Mouse (Mus musculus): ENCODE results near the gene D1Ertd622e. TPM values are rescaled to one million over a fixed set of nuclear protein-coding genes. Genes with fewer than 3 reads are reported as not detected.
"Not testable (repeated sequence)": the region's sequence is repeated elsewhere in the genome, so short reads cannot be mapped to it uniquely, and the experiment has no call there.

Gene D1Ertd622e
- total RNA-seq, 2 experiments from 2014 or later, result 5.2 to 7.2 TPM

GRCm38 (mm10) chr1:97585106-97585505, 76.8 kb downstream of the D1Ertd622e start:
- DNase-seq, result no peak
- intact Hi-C loops (cut with DNase I), result no loop called here

GRCm38 (mm10) chr1:97584171-97584570, 77.7 kb downstream of the D1Ertd622e start:
- intact Hi-C loops (cut with DNase I), result no loop called here
- no peak for DNase-seq

- DNase-seq, result no peak
- intact Hi-C loops (cut with DNase I), result no loop called here
Observed at GRCm38 (mm10) chr1:97583085-97583484, 78.8 kb downstream of the D1Ertd622e start.

- DNase-seq; intact Hi-C loops (cut with DNase I): not testable (repeated sequence)
Observed at GRCm38 (mm10) chr1:97580680-97581079, 81.2 kb downstream of the D1Ertd622e start.

GRCm38 (mm10) chr1:97580270-97580669, 81.6 kb downstream of the D1Ertd622e start:
- intact Hi-C loops (cut with DNase I), result no loop called here
- DNase-seq, result no peak

GRCm38 (mm10) chr1:97578025-97578417, 83.9 kb downstream of the D1Ertd622e start:
- intact Hi-C loops (cut with DNase I), result no loop called here
- DNase-seq, result no peak

GRCm38 (mm10) chr1:97577062-97578024, 84.5 kb downstream of the D1Ertd622e start:
- intact Hi-C loops (cut with DNase I), result no loop called here
- no peak for DNase-seq

GRCm38 (mm10) chr1:97576576-97576975, 85.3 kb downstream of the D1Ertd622e start:
- intact Hi-C loops (cut with DNase I), result no loop called here
- DNase-seq, result no peak

- no peak for DNase-seq
Observed at GRCm38 (mm10) chr1:97570814-97571213, 91.1 kb downstream of the D1Ertd622e start.

GRCm38 (mm10) chr1:97567956-97568355, 93.9 kb downstream of the D1Ertd622e start:
- intact Hi-C loops (cut with DNase I), result no loop called here
- no peak for DNase-seq

More at GRCm38 (mm10) chr1:97570814-97571213, 91.1 kb downstream of the D1Ertd622e start:
- intact Hi-C loops (cut with DNase I), result no loop called here

GRCm38 (mm10) chr1:97564641-97565040, 97.2 kb downstream of the D1Ertd622e start:
- DNase-seq, result no peak
- intact Hi-C loops (cut with DNase I), result no loop called here

- intact Hi-C loops (cut with DNase I), result no loop called here
- DNase-seq, result no peak
Observed at GRCm38 (mm10) chr1:97562867-97563266, 99.0 kb downstream of the D1Ertd622e start.

Other genes with a start within 250 kb of the D1Ertd622e start
- 10 to 100 TPM in 1 of 2 experiments, 1 to 10 TPM in 1; 8.8 to 10.3 TPM for gene Gin1, start 108.1 kb upstream of the D1Ertd622e start, total RNA-seq (2021)
- 100 to 1,000 TPM in 1 of 2 experiments, 10 to 100 TPM in 1; 90.2 to 117 TPM for gene Ppip5k2, start 108.3 kb upstream of the D1Ertd622e start, total RNA-seq (2021)

Data from heart, postnatal 14 days (tissue).